Mouse (Mus musculus) ovary, postnatal 14 days (tissue): Measurements from ENCODE around the gene Doc2g.
A peak's percentile ranks its signal among the peaks of the same experiment; 100 is the strongest.

ENCODE experiments used
- DNase-seq: peaks from one replicate; pipeline ENCODE4 v3.0.0; 2022; ENCODE audit warnings: low spot score

The Doc2g gene

DNA sequence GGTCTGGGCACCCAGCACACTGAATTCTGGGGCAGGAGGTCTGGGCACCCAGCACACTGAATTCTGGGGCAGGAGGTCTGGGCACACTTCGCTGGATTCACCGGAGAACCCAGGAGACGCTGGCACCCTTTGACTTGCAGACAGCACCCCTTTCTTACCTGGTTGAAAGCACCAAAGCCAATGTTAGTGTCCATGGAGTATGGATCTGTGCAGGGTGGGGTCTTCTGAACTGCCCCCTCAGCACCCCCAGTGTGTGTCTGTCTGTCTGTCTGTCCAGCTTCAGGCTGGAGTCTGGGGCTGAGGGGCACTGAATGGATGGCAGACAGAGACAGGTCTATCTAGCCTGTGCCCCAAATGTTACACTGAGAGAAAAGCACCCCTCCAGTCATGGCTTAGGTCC lies 11.6 kb upstream of the Doc2g start:
- DNase-seq = no peak

DNA sequence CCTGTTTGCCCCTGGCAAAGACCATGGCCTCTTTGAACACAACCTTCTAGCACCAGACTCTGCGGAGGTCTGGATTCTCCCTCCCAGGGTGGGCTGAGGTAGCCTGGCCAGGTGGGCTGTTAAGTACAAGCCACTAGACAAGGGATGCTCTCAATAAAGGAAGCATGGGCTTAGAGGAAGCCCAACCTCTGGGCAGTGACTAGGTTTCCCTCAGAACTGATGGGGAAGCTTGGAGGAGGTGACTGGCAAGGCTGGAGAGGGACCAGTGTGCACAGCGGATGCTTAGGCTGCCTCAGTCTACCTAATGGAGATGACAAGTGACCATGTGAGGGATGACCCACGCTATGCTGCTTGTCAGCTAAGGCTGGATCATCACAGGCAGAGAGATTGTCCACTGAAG lies 11.1 kb upstream of the Doc2g start:
- DNase-seq = no peak

DNA sequence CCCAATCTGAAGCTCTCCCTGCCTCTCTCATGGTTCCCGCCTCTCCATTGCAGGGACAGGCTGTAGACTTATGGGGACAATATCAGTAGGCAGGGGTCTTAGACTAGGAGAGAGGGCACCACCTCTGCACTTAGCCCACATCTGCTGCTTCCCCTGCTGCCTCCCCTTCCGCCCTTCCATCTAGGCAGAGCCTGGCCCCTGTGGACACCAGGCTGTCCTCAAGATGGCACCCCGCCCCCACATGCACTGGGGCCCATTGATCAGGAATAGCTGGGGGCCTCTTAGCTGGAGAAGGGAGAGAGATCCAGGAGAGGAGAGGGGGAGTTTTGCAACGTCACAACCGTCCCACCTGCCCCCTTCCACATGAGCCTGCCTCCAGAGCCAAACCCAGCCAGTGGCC lies 10.7 kb upstream of the Doc2g start, which contains the start of gene Tbx10:
Tbx10 (plus strand) TSS at position 337 of the 400 bp plus-strand sequence.
- DNase-seq = no peak

DNA sequence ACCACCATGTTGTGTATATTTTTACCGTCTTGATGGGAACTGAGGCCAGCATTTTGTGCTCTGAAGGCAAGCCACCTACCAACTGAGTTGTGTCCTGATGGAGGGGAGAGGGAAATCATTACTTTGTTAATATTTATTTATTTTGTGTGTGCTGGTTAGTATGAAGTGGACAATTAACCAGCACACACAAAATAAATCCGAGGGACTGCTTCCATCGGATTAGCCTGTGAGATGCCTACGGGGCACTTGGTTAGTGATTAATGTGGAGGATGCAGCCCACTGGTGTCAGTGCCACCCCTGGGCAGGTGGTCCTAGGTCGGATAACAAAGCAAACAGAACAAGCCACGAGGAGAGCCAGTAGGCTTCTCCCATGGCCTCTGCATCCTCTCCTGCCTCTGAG lies 8.2 kb upstream of the Doc2g start:
- DNase-seq = no peak

DNA sequence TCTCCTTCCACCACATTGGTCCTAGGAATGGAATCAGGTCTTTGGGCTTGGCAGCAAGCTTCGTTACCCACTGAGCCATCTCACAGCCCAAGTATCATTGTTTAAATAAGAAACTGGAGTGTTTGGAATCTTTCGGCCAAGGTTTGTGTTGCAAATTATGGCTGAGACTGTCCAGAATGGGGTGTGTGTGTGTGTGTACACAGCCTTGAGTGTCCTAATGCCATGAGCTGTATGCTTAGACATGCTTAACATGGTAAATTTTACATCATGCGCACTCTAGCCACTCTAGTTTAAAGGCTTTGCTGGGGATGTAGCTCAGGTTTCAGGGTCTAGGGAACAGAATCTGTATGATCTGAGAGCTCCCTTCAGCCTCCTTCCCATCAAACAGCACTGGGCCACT lies 7.6 kb upstream of the Doc2g start:
- no peak for DNase-seq

DNA sequence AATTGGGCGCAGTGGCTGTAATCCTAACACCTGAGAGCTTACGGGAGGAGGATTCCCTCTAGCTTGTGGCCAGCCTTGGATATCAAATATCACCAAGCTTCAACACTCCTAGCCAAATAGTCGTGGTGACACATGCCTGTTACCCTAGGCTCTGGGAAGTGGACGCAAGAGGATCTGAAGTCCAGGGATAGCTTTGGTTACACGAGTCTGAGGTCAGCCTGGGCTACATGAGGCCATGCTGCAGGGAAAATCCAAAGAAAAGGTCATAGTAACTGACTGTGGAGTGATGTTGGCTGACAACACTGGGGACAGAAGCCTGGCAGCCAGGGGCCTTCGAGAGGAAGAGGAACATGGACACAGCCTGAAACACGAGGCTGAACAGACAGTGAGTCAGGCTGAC lies 7.0 kb upstream of the Doc2g start:
- no peak for DNase-seq

DNA sequence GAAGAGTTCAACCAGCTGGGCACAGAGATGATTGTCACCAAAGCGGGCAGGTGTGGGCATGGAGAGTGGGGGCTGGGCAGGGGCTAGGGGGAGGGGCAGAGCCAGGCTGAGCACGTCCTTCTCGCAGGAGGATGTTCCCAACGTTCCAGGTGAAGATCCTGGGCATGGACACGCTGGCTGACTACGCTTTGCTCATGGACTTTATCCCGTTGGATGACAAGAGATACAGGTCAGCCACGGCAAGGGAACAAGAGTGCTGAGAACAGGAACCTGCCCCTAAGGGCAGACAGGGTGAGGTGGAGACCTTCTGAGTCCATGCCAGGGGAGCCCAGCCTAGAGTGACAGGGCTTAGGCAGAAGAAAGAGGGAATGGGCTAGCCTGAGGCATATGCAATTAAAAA lies 6.4 kb upstream of the Doc2g start:
- DNase-seq = no peak

DNA sequence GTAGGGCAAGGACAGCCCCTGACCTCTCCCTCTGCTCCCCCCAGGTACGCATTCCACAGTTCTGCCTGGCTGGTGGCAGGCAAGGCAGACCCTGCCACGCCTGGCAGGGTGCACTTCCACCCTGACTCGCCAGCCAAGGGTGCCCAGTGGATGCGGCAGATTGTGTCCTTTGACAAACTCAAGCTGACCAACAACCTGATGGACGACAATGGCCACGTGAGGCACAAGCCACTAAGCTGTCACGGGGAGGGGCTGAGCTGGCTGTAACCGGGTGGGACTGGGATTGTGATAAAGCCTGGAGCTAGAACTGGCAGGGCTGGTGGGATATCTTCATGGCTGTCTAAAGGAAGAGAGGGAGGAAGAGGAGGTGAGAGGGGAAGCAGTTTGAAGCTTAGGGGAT lies 5.9 kb upstream of the Doc2g start:
- no peak for DNase-seq

DNA sequence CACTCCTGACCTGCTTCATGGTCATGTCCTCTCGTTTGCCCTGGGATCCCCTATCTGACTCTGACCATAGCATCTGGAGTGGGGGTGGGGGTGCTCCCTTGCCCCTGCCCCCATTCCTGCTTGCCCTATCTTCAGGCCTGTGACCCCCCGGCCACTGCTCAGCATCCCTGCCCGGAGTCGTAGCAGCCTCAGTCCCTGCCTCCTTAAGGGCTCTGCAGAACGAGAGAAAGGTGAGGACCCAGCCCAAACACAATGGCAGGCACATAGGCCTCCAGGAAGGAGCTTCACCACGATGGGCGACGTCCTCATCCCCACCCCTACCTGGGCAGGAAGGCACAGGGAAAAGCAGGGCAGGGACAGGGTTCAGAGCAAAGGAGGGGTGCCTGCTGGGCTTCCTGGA lies 4.8 kb upstream of the Doc2g start:
- DNase-seq = no peak

DNA sequence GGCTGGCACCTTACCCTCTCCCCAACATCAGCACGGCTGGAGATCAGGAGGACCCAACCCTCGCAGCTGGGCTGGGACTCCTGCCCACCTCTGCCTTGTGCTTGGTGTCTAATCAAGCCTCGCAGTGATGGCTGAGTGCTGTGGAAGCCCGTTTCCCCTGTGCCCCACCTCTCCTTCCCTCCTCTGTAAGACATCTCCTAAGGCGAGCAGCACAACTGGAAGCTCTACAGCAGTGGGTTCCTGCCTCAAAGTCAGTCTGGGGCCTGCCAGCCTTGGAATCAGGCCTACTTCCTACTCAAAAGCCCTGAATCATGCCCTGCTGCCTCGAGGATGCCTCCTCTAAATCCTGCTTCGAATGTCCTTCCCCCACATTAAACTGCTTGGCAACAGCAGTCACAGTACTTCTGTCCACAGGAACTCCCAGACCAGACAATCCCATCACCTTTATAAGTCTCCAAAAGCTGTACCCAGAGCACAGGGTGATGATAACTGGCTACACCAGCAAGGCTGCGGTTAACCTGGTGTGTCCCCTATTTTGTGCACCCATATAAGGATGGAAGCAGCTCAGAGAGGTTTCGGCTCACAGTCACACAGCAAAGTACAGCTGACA lies 3.9 kb upstream of the Doc2g start:
- DNase-seq = no peak

DNA sequence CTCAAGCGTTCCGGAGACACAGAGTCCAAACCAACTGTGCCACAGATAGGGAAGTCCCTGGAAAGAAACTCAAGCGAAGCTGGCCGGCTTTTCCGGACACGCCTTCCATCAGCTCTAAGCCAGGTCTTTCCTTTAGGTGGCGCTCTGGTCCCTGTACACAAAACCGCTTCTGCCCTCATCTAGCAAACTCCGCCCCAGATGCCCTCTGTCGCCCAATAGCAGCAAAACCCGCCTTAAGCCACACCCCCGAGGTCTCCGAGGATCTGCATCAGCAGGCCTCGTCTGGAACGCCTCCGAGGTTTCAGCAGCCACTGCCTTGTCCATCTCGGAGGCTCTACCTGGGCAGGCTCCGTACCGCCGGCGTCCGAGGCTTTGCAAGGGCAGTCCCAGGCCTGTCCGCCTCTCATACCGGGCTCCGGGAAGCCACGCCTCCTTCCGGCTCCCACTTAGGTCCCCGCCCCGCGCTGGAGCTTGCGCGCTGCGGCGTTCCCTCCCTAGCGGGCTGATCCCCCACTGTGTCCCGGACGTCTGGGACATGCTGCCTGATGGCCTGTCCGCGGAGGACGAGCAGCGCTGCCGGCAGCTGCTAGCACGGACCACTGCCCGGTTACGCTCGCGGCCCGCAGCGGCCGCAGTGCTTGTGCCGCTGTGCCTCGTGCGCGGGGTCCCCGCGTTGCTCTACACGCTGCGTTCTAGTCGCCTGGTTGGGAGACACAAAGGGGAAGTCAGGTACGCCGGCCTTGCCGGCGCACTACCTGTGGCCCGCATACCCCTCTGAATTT lies 2.8 kb upstream of the Doc2g start, which contains the start of the genes Nudt8 and Gm49405:
Nudt8 (plus strand) TSS at position 462 of the 782 bp plus-strand sequence.
Gm49405 (plus strand) TSS at position 508 of the 782 bp plus-strand sequence.
- peak; percentile 92 for DNase-seq

DNA sequence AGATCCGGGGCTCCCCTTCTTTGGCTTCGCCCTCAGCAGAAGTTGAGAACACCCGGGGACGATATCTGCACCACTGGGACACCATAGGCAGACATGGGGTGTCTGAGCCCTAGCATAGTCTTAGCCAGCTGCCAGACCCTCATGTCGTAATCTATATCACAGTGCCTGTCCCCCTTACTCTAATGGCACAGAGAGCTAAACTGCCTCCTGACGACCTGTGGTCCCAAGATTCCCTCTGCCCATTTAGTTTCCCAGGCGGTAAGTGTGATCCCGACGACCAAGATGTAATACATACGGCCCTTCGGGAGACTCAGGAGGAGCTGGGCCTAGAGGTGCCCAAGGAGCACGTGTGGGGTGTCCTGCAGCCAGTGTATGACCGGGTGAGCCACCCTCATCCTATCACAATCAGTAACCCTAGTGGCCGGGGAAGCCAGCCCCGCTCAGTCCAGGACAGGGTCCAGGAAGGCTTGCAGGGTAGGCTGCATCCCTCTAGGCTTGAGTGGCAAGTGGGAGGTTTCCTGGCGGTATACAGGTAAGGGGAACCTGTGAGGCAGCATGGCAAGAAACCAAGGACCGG lies 2.1 kb upstream of the Doc2g start:
- DNase-seq = no peak

DNA sequence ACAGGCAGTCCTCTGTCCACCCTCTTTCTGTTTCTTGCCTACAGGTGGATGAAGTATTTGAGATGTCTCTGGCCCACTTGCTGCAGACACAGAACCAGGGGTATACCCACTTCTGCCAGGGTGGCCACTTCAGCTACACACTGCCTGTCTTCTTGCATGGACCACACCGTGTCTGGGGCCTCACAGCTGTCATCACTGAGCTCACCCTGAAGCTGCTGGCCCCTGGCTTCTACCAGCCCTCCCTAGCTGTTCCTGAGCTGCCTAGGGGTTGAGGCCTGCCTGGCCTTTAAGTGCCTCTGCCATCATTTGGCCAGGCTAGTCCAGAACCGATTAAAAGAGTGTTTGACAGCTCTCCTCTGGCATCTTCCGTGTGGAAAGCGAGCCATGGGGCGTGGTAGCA lies 1.4 kb upstream of the Doc2g start:
- DNase-seq = no peak

DNA sequence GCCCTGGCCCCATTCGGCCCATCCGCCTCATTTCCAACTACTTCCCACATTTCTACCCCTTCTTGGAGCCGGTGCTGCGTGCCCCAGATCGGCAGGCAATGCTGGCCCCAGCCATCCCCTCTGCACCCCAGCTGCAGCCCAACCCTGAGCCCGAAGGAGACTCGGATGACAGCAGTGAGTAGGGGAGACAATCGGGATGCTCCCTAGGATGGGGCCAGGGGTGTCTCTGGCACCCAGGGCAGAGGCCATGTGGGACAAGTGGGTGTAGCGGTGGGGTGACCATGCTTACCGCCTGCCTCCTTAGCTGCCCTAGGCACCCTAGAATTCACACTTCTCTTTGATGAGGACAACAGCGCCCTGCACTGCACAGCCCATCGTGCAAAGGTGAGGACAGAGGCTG lies 528 bp downstream of the Doc2g start:
- DNase-seq = no peak

DNA sequence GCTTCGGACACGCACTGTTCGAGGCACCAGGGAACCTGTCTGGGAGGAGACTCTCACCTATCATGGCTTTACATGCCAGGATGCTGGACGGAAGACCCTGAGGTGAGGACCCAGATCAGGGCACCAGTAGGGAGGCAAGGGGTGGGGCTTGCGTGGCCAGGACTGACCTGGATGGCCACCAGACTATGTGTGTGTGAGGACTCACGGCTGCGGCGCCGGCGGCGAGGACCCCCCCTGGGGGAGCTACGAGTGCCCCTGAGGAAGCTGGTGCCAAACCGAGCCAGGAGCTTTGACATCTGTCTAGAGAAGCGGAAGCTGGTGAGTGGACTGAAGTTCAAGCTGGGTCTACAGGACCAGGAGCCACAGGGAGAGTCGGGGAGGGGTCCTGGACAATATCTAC lies 1.2 kb downstream of the Doc2g start:
- no peak for DNase-seq

DNA sequence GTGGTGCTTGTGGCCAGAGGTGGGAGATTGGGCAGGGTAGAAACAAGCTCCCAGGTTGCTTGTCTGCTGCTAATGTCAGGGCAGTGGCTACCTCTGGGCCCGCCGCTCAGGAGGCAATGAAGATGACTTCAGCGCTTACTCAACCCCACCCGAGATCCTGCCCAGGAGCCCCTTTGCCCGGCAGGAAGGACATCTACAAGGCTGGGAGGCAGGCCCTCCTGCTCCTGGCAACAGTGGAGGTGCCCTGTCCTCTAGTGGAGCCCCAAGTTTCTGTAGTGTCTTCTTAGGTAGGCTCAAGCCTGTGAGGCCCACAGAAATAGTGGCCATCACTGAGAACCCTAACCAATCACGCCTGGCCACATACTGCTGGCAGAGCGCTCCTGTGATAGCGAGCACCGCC lies 2.0 kb downstream of the Doc2g start:
- DNase-seq = no peak

DNA sequence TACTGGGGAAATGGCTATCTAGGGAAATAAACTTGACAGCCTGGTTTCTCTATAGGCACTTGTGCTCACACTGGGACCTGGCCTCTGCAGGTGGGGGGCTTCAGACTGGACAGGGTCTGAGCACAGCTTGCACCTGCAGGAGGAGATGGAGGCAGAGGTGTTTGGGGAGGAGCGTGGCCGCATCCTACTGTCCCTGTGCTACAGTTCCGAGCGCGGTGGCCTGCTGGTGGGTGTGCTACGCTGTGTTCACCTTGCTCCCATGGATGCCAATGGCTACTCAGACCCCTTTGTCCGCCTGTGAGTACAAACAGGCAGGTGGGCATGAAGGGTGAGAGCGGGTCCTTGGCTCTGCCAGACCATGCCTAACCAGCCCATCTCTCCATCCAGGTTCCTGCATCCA lies 2.9 kb downstream of the Doc2g start:
- no peak for DNase-seq

DNA sequence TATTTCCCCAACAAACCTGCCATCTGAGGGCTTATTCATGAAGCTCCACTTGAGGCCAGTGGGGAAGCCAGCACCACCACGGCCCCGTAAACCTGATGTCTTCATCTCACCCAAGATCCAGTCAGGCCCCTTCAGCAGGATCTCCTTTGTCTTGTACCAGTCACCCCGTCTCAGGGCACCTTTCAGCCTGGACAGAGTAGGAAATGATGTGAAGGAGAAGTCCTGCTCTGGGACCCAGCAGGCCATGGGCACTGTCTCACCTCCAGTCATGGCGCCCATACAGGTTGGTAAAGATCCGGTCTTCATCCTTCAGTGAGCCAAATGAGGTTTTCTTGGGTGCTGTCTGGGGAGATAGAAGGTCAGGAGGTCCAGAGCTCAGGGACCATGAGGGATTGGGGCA lies 8.0 kb downstream of the Doc2g start:
- DNase-seq = no peak

DNA sequence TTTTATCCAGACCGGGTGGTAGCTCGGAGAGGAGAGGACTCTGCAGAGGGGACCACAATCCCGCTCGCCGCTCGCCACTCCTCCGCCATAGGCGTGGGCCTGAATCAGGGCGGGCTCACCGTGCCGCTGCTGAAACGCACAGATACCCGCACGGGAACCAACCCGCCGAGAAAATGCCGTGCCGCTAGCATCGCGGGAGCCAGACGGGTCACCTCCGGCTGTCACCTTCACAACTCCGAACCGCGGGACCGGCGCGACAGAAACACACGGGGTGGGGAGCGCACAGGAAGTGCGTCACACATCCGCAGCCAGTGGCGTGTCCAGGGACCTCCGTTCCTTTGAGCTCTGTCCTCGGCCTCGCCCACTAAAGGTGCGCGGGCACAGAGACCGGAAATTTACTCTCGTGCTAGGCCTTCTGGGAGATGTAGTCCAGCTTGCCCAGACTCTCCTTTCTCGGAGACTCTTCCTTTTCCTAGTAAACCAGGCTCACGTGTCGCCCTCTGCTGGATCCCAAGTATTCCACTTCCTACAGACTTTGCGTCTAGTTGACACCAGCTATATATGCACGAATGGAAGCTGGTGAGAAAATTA lies 9.4 kb downstream of the Doc2g start, which contains the start of gene Ndufv1:
Ndufv1 (minus strand) TSS at position 375 of the 591 bp plus-strand sequence.
- DNase-seq = peak; percentile 88

DNA sequence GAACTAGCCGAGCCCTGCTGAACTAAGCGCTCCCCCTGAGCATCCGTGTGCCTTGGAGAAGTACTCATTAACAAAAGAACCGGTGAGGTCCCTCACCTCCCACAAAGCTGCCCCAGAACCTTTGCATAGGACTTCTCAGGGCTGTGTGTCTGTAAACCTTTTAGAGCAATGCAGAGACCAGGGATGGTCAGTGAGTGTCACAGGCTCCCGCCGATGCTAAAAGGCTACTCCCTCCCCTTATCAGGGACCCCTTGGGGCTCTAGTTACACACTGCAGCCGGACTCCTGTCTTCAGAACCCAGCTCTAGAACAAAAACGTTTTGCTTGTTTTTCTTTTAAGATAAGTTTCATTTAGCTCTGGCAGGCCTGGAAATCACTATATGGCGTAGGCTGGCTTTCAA lies 10.0 kb downstream of the Doc2g start:
- no peak for DNase-seq

DNA sequence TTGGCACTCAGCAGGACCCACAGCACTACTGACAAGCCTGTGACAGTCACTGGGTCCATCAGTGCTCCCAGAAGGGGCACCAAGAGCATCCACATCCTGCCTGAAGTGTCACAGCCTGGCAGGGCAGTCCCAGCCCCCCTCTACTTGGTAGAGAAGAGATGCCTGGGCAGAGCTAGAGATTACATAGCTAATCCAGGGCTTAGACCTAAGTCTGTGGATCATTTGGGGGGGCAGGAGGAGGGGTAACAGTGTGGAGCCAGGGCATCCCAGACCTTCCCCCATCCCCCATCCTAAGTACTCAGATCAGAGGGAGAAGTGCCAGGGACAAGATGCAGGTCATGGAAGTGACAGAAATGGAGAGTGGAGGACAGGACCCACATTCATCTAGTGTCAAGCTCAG lies 11.7 kb downstream of the Doc2g start:
- DNase-seq = no peak

DNA sequence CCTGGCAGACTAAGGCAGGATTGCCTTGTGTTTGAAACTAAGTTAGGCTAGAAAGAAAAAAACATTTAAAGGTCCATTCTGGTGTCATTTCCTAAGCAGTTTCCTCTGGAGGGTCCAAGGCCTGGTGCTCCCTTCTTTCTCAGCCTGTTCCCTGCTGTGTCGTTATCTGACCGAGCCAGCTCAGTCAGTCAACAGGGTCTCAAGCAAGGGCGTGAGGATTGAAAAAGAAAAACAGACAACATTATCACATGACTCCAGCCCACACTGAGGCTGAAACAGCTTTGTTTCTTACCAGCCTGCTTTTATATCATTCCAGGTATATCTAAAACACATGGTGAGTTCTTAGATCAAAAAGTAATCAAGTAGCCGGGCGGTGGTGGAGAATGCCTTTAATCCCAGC lies 12.5 kb downstream of the Doc2g start:
- DNase-seq = no peak
